Comparison of ENCODE assay signal across 8 mouse cellular contexts in genomic region chr2:31246251-31246971, GRCm38 (mm10). TPM values are rescaled to one million over a fixed set of nuclear protein-coding genes. Genes with fewer than 3 reads are reported as not detected.
A peak's percentile ranks its signal among the peaks of the same experiment; 100 is the strongest.
DNase-seq lines count a peak whose midpoint lies in the region; ATAC-seq and TF ChIP-seq lines count a peak whose summit lies in the region.

No protein-coding gene starts in this region.

- DNase-seq in kidney, adult 2 months: peak; percentile 22
- no peak for DNase-seq in kidney, adult 8-10 months
- DNase-seq in cerebellum, postnatal 4 days (ENCODE audit: low spot score in 2 of 2): peak; percentile 41 to 59
- DNase-seq in heart, postnatal 4 days: peak; percentile 56
- peak; percentile 66 for DNase-seq in right cerebral cortex, postnatal 4 days
- DNase-seq in spleen, postnatal 36 days (ENCODE audit: low spot score in 2 of 2): no peak

- H3K9ac ChIP-seq in ES-Bruce4 (ENCODE audit: low read depth, poor library complexity, severe bottlenecking): peak overlapping the region; percentile 87
- peak overlapping the region; percentile 52 for H3K9ac ChIP-seq in liver, embryonic 16.5 days (ENCODE audit: low read depth, low read length)

- no peaks in the 10 kb centered on the region for H3K4me1 ChIP-seq in kidney, adult 2 months (ENCODE audit: control insufficient read depth, insufficient read depth, low read length)
- peaks cover 8% of the 10 kb centered on the region for H3K4me1 ChIP-seq in ES-Bruce4 (ENCODE audit: control insufficient read depth, insufficient read depth, low read length)
- H3K4me1 ChIP-seq in liver, embryonic 16.5 days (ENCODE audit: control insufficient read depth, low read depth, low read length): no peaks in the 10 kb centered on the region; the same call in 1 of the 2 replicates

- no peak for TF ChIP-seq EP300 in ES-Bruce4 (IDR thresholded peaks at IDR 0.05; ENCODE audit: insufficient read depth, low read depth, low read length)

- TF ChIP-seq CTCF in kidney, adult 2 months (conservative IDR thresholded peaks at IDR 0.05; ENCODE audit: insufficient read depth, insufficient read length, low read depth, low read length): no peak
- peak; percentile 6 for TF ChIP-seq CTCF in ES-Bruce4 (IDR thresholded peaks at IDR 0.05; ENCODE audit: low read depth, low read length)

- TF ChIP-seq POLR2A in kidney, adult 2 months (IDR thresholded peaks at IDR 0.05; ENCODE audit: low read depth, low read length): no peak
- TF ChIP-seq POLR2A in ES-Bruce4 (IDR thresholded peaks at IDR 0.05; ENCODE audit: insufficient read depth, low read length): no peak

- ATAC-seq in liver, embryonic 16.5 days (ENCODE audit: low read depth): no peak

- peak overlapping the region; percentile 73 for H3K4me2 ChIP-seq in liver, embryonic 16.5 days (ENCODE audit: low read depth, low read length)

- H3K9me3 ChIP-seq in ES-Bruce4 (replicated peaks; ENCODE audit: control insufficient read depth, insufficient read depth, low read length, poor library complexity, severe bottlenecking): no peaks in the 10 kb centered on the region
- H3K9me3 ChIP-seq in liver, embryonic 16.5 days (replicated peaks; ENCODE audit: control insufficient read depth, low read length): no peaks in the 10 kb centered on the region

- no peak overlapping the region for H3K27ac ChIP-seq in kidney, adult 2 months (ENCODE audit: insufficient read depth, low read depth, low read length)
- no peak overlapping the region for H3K27ac ChIP-seq in ES-Bruce4 (ENCODE audit: insufficient read depth, low read length)
- H3K27ac ChIP-seq in liver, embryonic 16.5 days (ENCODE audit: low read length): no peak overlapping the region

- no peaks in the 10 kb centered on the region for H3K27me3 ChIP-seq in kidney, adult 2 months (replicated peaks; ENCODE audit: control insufficient read depth, insufficient read depth, low read length)
- no peaks in the 10 kb centered on the region for H3K27me3 ChIP-seq in ES-Bruce4 (ENCODE audit: control insufficient read depth, insufficient read depth, low read length, poor library complexity, severe bottlenecking)
- peaks cover 41% of the 10 kb centered on the region for H3K27me3 ChIP-seq in liver, embryonic 16.5 days (ENCODE audit: control insufficient read depth, insufficient read depth, low read depth, low read length)

- 5% methylated on average over 41 of the region's 41 CpGs for WGBS in kidney, adult 2 months
- WGBS in liver, embryonic 16.5 days (ENCODE audit: insufficient replicate concordance): 2% methylated on average over 37 of the region's 41 CpGs

- peak overlapping the region; percentile 68 for H3K4me3 ChIP-seq in kidney, adult 2 months (ENCODE audit: insufficient read depth, low read depth, low read length)
- H3K4me3 ChIP-seq in ES-Bruce4 (ENCODE audit: low read depth, low read length): peak overlapping the region; percentile 67
- peak overlapping the region; percentile 58 for H3K4me3 ChIP-seq in liver, embryonic 16.5 days (ENCODE audit: low read depth, low read length)

- no peaks in the 10 kb centered on the region for H3K36me3 ChIP-seq in kidney, adult 2 months (ENCODE audit: control insufficient read depth, insufficient read depth, low read length)
- no peaks in the 10 kb centered on the region for H3K36me3 ChIP-seq in ES-Bruce4 (ENCODE audit: control insufficient read depth, insufficient read depth, low read length, poor library complexity, severe bottlenecking)
- H3K36me3 ChIP-seq in liver, embryonic 16.5 days (ENCODE audit: control insufficient read depth, insufficient read depth): no peaks in the 10 kb centered on the region

RNA-seq across cellular contexts. Expression of gene Ncs1, which starts 0.8 kb away (rescaled TPM):
- polyA plus RNA-seq in kidney, adult 2 months (2012; rRNA removed): 3.5 and 3.9 TPM in 2 replicates
- 6.2 and 9.7 TPM in 2 replicates for polyA plus RNA-seq in ES-Bruce4 (2011; ENCODE audit: insufficient read depth, insufficient read length, low read depth, missing spikeins)
- total RNA-seq in heart, postnatal 4 days (2021): 10 to 100 TPM; 23.8 to 34.2 TPM
- polyA plus RNA-seq in liver, embryonic 16.5 days (2015; fragmentation: Nextera tagmentation; extraction: Ambion mirVana): 0.78 and 1.1 TPM in 2 replicates

Comparison
In these comparisons a context has a peak if more than half of its experiments do, and no peak if none do; other contexts are left out.
1. DNase-seq: peak in kidney, adult 2 months (single experiment), cerebellum, postnatal 4 days (2 of 2), heart, postnatal 4 days (single experiment) and right cerebral cortex, postnatal 4 days (single experiment); none in kidney, adult 8-10 months (0 of 2) and spleen, postnatal 36 days (0 of 2).
2. Peak in every context shown above with its lines, with median percentiles within 50 percentile points of each other: H3K4me3 ChIP-seq.